Mouse (Mus musculus): Measurements from ENCODE around the gene Rps7. TPM values are rescaled to one million over a fixed set of nuclear protein-coding genes. Genes with fewer than 3 reads are reported as not detected.

Rps7 gene
- total and polyA plus RNA-seq, 3 experiments, result 753 to 3,047 (median 2,570) TPM

GRCm38 (mm10) chr12:28603494-28603893 lies 32.3 kb downstream of the Rps7 start:
- Histone ChIP-seq H3K36me3 (replicated peaks in 1 of 2; ENCODE audit: control insufficient read depth in 1 of 2, insufficient read depth in 1 of 2, low read length in 1 of 2) (no peaks in the 10 kb centered on the region), H3K79me2 (replicated peaks; ENCODE audit: control insufficient read depth, extremely low read depth, insufficient read depth, poor library complexity, severe bottlenecking) (no peaks in the 10 kb centered on the region), H3K4me2 (ENCODE audit: insufficient read depth, low read depth, poor library complexity, severe bottlenecking) (no peak overlapping the region), H3K4me1 (ENCODE audit: control insufficient read depth in 1 of 2, insufficient read depth in 2 of 2) (no peaks in the 10 kb centered on the region), H3K9me3 (replicated peaks; ENCODE audit: low read length) (no peaks in the 10 kb centered on the region), H3K4me3 (replicated peaks in 1 of 3; ENCODE audit: low read depth in 2 of 3, low read length in 2 of 3, poor library complexity in 1 of 3) (no peak overlapping the region), H3K9ac (ENCODE audit: insufficient read depth, low read depth) (no peak overlapping the region), H3K27ac (ENCODE audit: insufficient read depth, low read depth) (no peak overlapping the region), H3K27me3 (replicated peaks) (peaks cover 17% of the 10 kb centered on the region)
- in situ Hi-C loops (cut with MboI; ENCODE audit: low pct_ligation_motif_present, low pct_unique_long_range_greater_than_20kb, low sequenced_read_pairs) (no loop called here), dilution Hi-C loops (cut with MboI; ENCODE audit: extremely low pct_ligation_motif_present, extremely low pct_unique_long_range_greater_than_20kb, low sequenced_read_pairs) (no loop called here)
- TF ChIP-seq TCF12 (IDR thresholded peaks at IDR 0.05; ENCODE audit: low read depth, low read length), result no peak
- no peak for TF ChIP-seq MXI1 (IDR thresholded peaks at IDR 0.05; ENCODE audit: low read depth, low read length)
- no peak for TF ChIP-seq NRF1 (IDR thresholded peaks at IDR 0.05; ENCODE audit: low read depth, low read length)
- no peak for TF ChIP-seq BHLHE40 (IDR thresholded peaks at IDR 0.05; ENCODE audit: low read depth, low read length)
- no peak for TF ChIP-seq ZKSCAN1 (IDR thresholded peaks at IDR 0.05; ENCODE audit: borderline replicate concordance, low read depth, low read length)
- no peak for TF ChIP-seq E2F4 (IDR thresholded peaks at IDR 0.05; ENCODE audit: insufficient replicate concordance, low read depth, low read length)
- TF ChIP-seq SMC3 (IDR thresholded peaks at IDR 0.05; ENCODE audit: low read depth, low read length), result no peak
- no peak for TF ChIP-seq USF2 (conservative IDR thresholded peaks at IDR 0.05; ENCODE audit: low read depth, low read length)
- DNase-seq (ENCODE audit: extremely low read depth), result no peak

- no peaks in the 10 kb centered on the region for H3K36me3 ChIP-seq (replicated peaks in 1 of 2; ENCODE audit: control insufficient read depth in 1 of 2, insufficient read depth in 1 of 2, low read length in 1 of 2)
- in situ Hi-C loops (cut with MboI; ENCODE audit: low pct_ligation_motif_present, low pct_unique_long_range_greater_than_20kb, low sequenced_read_pairs), result no loop called here
Observed at GRCm38 (mm10) chr12:28602259-28602658, 33.5 kb downstream of the Rps7 start.

GRCm38 (mm10) chr12:28598526-28598991 lies 37.2 kb downstream of the Rps7 start:
- Histone ChIP-seq H3K4me1 (ENCODE audit: control insufficient read depth in 1 of 2, insufficient read depth in 2 of 2) (no peaks in the 10 kb centered on the region), H3K27me3 (replicated peaks) (peaks cover 26% of the 10 kb centered on the region), H3K36me3 (replicated peaks in 1 of 2; ENCODE audit: control insufficient read depth in 1 of 2, insufficient read depth in 1 of 2, low read length in 1 of 2) (no peaks in the 10 kb centered on the region), H3K9me3 (replicated peaks; ENCODE audit: low read length) (no peaks in the 10 kb centered on the region), H3K9ac (ENCODE audit: insufficient read depth, low read depth) (no peak overlapping the region), H3K79me2 (replicated peaks; ENCODE audit: control insufficient read depth, extremely low read depth, insufficient read depth, poor library complexity, severe bottlenecking) (no peaks in the 10 kb centered on the region), H3K27ac (ENCODE audit: insufficient read depth, low read depth) (no peak overlapping the region), H3K4me3 (replicated peaks in 1 of 3; ENCODE audit: low read depth in 2 of 3, low read length in 2 of 3, poor library complexity in 1 of 3) (no peak overlapping the region), H3K4me2 (ENCODE audit: insufficient read depth, low read depth, poor library complexity, severe bottlenecking) (no peak overlapping the region)
- no peak for TF ChIP-seq MXI1 (IDR thresholded peaks at IDR 0.05; ENCODE audit: low read depth, low read length)
- TF ChIP-seq KAT2A (IDR thresholded peaks at IDR 0.05; ENCODE audit: insufficient replicate concordance, low read length), result no peak
- TF ChIP-seq MAZ (IDR thresholded peaks at IDR 0.05; ENCODE audit: low read depth, low read length), result no peak
- no peak for TF ChIP-seq USF2 (conservative IDR thresholded peaks at IDR 0.05; ENCODE audit: low read depth, low read length)
- TF ChIP-seq ZMIZ1 (IDR thresholded peaks at IDR 0.05; ENCODE audit: low read depth, low read length), result no peak
- no peak for TF ChIP-seq CHD1 (IDR thresholded peaks at IDR 0.05; ENCODE audit: low read depth, low read length)
- no peak for TF ChIP-seq BHLHE40 (IDR thresholded peaks at IDR 0.05; ENCODE audit: low read depth, low read length)
- no peak for TF ChIP-seq SIN3A (IDR thresholded peaks at IDR 0.05; ENCODE audit: low read length)
- TF ChIP-seq MEF2A (IDR thresholded peaks at IDR 0.05; ENCODE audit: borderline replicate concordance, low read depth, low read length), result no peak
- no peak for TF ChIP-seq JUND (conservative IDR thresholded peaks at IDR 0.05; ENCODE audit: low read depth, low read length)
- no peak for TF ChIP-seq MAFK (IDR thresholded peaks at IDR 0.05; ENCODE audit: insufficient replicate concordance, low read length)
- no peak for TF ChIP-seq MAX (IDR thresholded peaks at IDR 0.05; ENCODE audit: low read length)
- TF ChIP-seq UBTF (IDR thresholded peaks at IDR 0.05; ENCODE audit: low read depth, low read length), result no peak
- no peak for TF ChIP-seq ELF1 (IDR thresholded peaks at IDR 0.05; ENCODE audit: low read depth, low read length)
- TF ChIP-seq IRF4 (IDR thresholded peaks at IDR 0.05; ENCODE audit: low read depth, low read length), result no peak
- no peak for TF ChIP-seq POLR2AphosphoS2 (IDR thresholded peaks at IDR 0.05; ENCODE audit: low read depth, low read length)
- TF ChIP-seq PAX5 (IDR thresholded peaks at IDR 0.05; ENCODE audit: low read length), result no peak
- no peak for DNase-seq (ENCODE audit: extremely low read depth)
- dilution Hi-C loops (cut with MboI; ENCODE audit: extremely low pct_ligation_motif_present, extremely low pct_unique_long_range_greater_than_20kb, low sequenced_read_pairs), result no loop called here
- in situ Hi-C loops (cut with MboI; ENCODE audit: low pct_ligation_motif_present, low pct_unique_long_range_greater_than_20kb, low sequenced_read_pairs), result loop anchor here (25.0 kb wide), 1 partner anchor 514 kb away; no protein-coding TSS in a partner anchor

More at GRCm38 (mm10) chr12:28602259-28602658, 33.5 kb downstream of the Rps7 start:
- Histone ChIP-seq H3K79me2 (replicated peaks; ENCODE audit: control insufficient read depth, extremely low read depth, insufficient read depth, poor library complexity, severe bottlenecking) (no peaks in the 10 kb centered on the region), H3K4me2 (ENCODE audit: insufficient read depth, low read depth, poor library complexity, severe bottlenecking) (no peak overlapping the region), H3K27me3 (replicated peaks) (peaks cover 18% of the 10 kb centered on the region), H3K27ac (ENCODE audit: insufficient read depth, low read depth) (no peak overlapping the region), H3K9me3 (replicated peaks; ENCODE audit: low read length) (no peaks in the 10 kb centered on the region), H3K9ac (ENCODE audit: insufficient read depth, low read depth) (no peak overlapping the region), H3K4me1 (ENCODE audit: control insufficient read depth in 1 of 2, insufficient read depth in 2 of 2) (no peaks in the 10 kb centered on the region), H3K4me3 (replicated peaks in 1 of 3; ENCODE audit: low read depth in 2 of 3, low read length in 2 of 3, poor library complexity in 1 of 3) (no peak overlapping the region)
- no peak for DNase-seq (ENCODE audit: extremely low read depth)
- no peak for TF ChIP-seq HCFC1 (IDR thresholded peaks at IDR 0.05; ENCODE audit: low read depth, low read length)
- no peak for TF ChIP-seq POLR2AphosphoS2 (IDR thresholded peaks at IDR 0.05; ENCODE audit: low read depth, low read length)
- TF ChIP-seq TBP (conservative IDR thresholded peaks at IDR 0.05; ENCODE audit: low read depth, low read length), result no peak
- TF ChIP-seq MAX (IDR thresholded peaks at IDR 0.05; ENCODE audit: low read length), result no peak
- no peak for TF ChIP-seq MEF2A (IDR thresholded peaks at IDR 0.05; ENCODE audit: borderline replicate concordance, low read depth, low read length)
- TF ChIP-seq TCF12 (IDR thresholded peaks at IDR 0.05; ENCODE audit: low read depth, low read length), result no peak
- no peak for TF ChIP-seq UBTF (IDR thresholded peaks at IDR 0.05; ENCODE audit: low read depth, low read length)
- dilution Hi-C loops (cut with MboI; ENCODE audit: extremely low pct_ligation_motif_present, extremely low pct_unique_long_range_greater_than_20kb, low sequenced_read_pairs), result no loop called here

All from CH12.LX (cell line).